Mouse (Mus musculus): Measurements from ENCODE around the gene Nos1ap. TPM values are rescaled to one million over a fixed set of nuclear protein-coding genes. Genes with fewer than 3 reads are reported as not detected.

Gene Nos1ap
- polyA plus RNA-seq, 1 experiment from 2014 or later = 6.8 TPM

GRCm38 (mm10) chr1:170292239-170292951 lies 297.3 kb downstream of the Nos1ap start:
- DNase-seq (ENCODE audit: low spot score) = peak; percentile 60
- no peaks in the 10 kb centered on the region for H3K36me3 ChIP-seq (ENCODE audit: control insufficient read depth, insufficient read depth, low read length)

DNA sequence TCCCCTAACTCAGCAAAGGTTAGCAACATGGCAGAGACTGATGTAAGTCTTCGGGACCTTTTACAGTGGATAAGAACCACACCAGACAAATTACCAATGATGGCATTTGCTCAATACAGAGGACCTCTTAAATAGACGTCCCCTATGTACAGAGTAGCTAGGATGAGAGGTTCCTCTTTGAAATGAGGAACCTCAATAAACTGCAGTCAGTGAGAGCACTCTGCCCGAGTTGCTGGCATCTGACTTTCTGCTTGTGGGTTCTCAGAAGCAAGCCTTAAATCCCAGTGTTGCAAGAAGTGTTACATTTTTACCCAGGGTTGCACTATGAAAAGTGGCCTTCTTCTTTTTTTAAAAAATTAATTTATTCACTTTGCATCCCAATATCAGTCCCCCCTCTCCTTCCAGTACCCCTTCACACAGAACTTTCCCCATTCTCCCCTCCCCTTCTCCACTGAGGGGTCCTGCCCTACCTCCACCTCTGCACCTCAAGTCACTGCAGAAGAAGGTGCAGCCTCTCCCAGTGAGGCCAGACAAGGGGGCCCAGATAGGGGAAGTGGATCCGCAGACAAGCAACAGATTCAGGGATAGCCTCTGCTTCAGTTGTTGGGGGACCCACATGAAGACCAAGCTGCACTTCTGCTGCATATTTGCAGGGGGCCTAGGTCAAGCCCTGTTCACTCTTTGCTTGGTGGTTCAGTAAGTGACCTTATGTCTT lies 307.1 kb downstream of the Nos1ap start:
- TF ChIP-seq EP300 (optimal IDR thresholded peaks at IDR 0.05) = no peak
- no peak for TF ChIP-seq CTCF (IDR thresholded peaks at IDR 0.05; ENCODE audit: low read depth)
- Histone ChIP-seq H3K9ac (ENCODE audit: low read length) (no peak overlapping the region), H3K4me1 (replicated peaks; ENCODE audit: control insufficient read depth, insufficient read depth) (no peaks in the 10 kb centered on the region), H3K4me3 (ENCODE audit: low read depth, low read length) (no peak overlapping the region), H3K27ac (replicated peaks) (no peak overlapping the region), H3K36me3 (ENCODE audit: control insufficient read depth, insufficient read depth, low read length) (no peaks in the 10 kb centered on the region), H3K9me3 (ENCODE audit: control insufficient read depth, low read length) (no peaks in the 10 kb centered on the region), H3K27me3 (ENCODE audit: control insufficient read depth, insufficient read depth, low read length) (no peaks in the 10 kb centered on the region), H3K4me2 (replicated peaks; ENCODE audit: low read depth) (no peak overlapping the region)
- WGBS = 58% methylated on average over 4 of the region's 4 CpGs
- DNase-seq (ENCODE audit: low spot score) (no peak), ATAC-seq (ENCODE audit: low FRiP score, low TSS enrichment) (no peak)

More at GRCm38 (mm10) chr1:170292239-170292951, 297.3 kb downstream of the Nos1ap start:
- Histone ChIP-seq H3K27ac (replicated peaks) (no peak overlapping the region), H3K4me1 (replicated peaks; ENCODE audit: control insufficient read depth, insufficient read depth) (no peaks in the 10 kb centered on the region), H3K9ac (ENCODE audit: low read length) (no peak overlapping the region), H3K9me3 (ENCODE audit: control insufficient read depth, low read length) (no peaks in the 10 kb centered on the region), H3K4me2 (replicated peaks; ENCODE audit: low read depth) (0 out of 2 replicates have a peak overlapping the region, but pooled peaks have one; percentile 21), H3K27me3 (ENCODE audit: control insufficient read depth, insufficient read depth, low read length) (no peaks in the 10 kb centered on the region), H3K4me3 (ENCODE audit: low read depth, low read length) (no peak overlapping the region)
- TF ChIP-seq CTCF (IDR thresholded peaks at IDR 0.05; ENCODE audit: low read depth) (peak; percentile 94), EP300 (optimal IDR thresholded peaks at IDR 0.05) (no peak)
- peak; percentile 67 for ATAC-seq (ENCODE audit: low FRiP score, low TSS enrichment)
- 23% methylated on average over 9 of the region's 9 CpGs for WGBS

DNA sequence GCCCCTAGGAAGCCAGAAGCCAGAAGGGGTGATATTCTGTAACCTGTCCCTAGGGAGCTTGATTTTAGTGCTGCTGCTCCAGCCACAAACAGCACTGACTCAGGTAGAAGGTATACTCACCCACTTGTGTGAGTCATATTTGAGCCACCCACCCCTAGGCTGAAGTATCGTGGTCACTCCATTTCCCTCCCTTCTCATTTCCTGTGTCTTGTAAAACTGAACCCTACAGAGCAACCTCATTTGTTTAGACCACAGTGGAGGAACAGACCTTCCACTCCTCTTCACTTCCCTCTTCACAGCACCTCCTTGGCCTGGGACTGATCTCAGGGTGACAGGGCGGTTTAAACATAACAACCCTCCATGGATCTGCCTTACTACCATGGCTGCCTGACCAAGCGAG lies 312.6 kb downstream of the Nos1ap start, which contains the start of gene Sh2d1b1:
Gene Sh2d1b1 (plus strand): TSS at position 305 of the 400 bp plus-strand sequence.
- Histone ChIP-seq H3K27me3 (ENCODE audit: control insufficient read depth, insufficient read depth, low read length) (no peaks in the 10 kb centered on the region), H3K9ac (ENCODE audit: low read length) (no peak within 1 kb of the TSS), H3K27ac (replicated peaks) (no peak within 1 kb of the TSS), H3K4me2 (replicated peaks; ENCODE audit: low read depth) (no peak within 1 kb of the TSS), H3K4me3 (ENCODE audit: low read depth, low read length) (no peak within 1 kb of the TSS), H3K9me3 (ENCODE audit: control insufficient read depth, low read length) (0 out of 2 replicates have a peak, but pooled peaks cover 2% of the 10 kb centered on the region), H3K36me3 (ENCODE audit: control insufficient read depth, insufficient read depth, low read length) (no peaks in the 10 kb centered on the region), H3K4me1 (replicated peaks; ENCODE audit: control insufficient read depth, insufficient read depth) (no peaks in the 10 kb centered on the region)
- TF ChIP-seq EP300 (optimal IDR thresholded peaks at IDR 0.05) (no peak), CTCF (IDR thresholded peaks at IDR 0.05; ENCODE audit: low read depth) (no peak)
- 86% methylated on average over 2 of the region's 3 CpGs for WGBS
- DNase-seq (ENCODE audit: low spot score) = no peak
- ATAC-seq (ENCODE audit: low FRiP score, low TSS enrichment) = no peak

- no peak overlapping the region for H3K4me2 ChIP-seq (replicated peaks; ENCODE audit: low read depth)
- H3K27me3 ChIP-seq (ENCODE audit: control insufficient read depth, insufficient read depth, low read length) = no peaks in the 10 kb centered on the region
- TF ChIP-seq CTCF (IDR thresholded peaks at IDR 0.05; ENCODE audit: low read depth) = no peak
- ATAC-seq (ENCODE audit: low FRiP score, low TSS enrichment) (no peak), DNase-seq (ENCODE audit: low spot score) (no peak)
- no peaks in the 10 kb centered on the region for H3K36me3 ChIP-seq (ENCODE audit: control insufficient read depth, insufficient read depth, low read length)
- no peaks in the 10 kb centered on the region for H3K4me1 ChIP-seq (replicated peaks; ENCODE audit: control insufficient read depth, insufficient read depth)
- H3K9ac ChIP-seq (ENCODE audit: low read length) = no peak overlapping the region
- H3K27ac ChIP-seq (replicated peaks) = no peak overlapping the region
- no peak overlapping the region for H3K4me3 ChIP-seq (ENCODE audit: low read depth, low read length)
- 0 out of 2 replicates have a peak, but pooled peaks cover 2% of the 10 kb centered on the region for H3K9me3 ChIP-seq (ENCODE audit: control insufficient read depth, low read length)
Observed at GRCm38 (mm10) chr1:170273252-170273651, 316.4 kb downstream of the Nos1ap start.

DNA sequence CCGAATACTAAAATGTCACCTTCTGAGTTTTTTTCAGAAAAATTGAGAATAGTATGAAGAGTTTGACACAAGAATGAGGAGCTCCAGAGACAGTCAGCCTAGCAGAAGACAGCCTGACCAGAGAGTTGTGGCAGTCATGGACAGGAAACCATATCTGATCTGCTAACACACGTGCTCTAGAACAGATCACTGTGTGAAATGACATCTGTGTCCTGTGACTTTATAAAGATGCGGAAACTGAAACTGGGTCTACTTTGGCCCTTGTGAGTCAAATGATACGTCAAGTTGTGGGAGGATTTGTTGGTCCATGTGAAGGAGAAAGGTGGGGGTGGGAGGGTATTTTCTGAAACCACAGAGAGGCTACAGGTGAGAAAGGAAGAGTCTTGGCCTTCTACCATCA lies 319.0 kb downstream of the Nos1ap start:
- WGBS = 87% methylated on average over 4 of the region's 4 CpGs
- no peak overlapping the region for H3K4me2 ChIP-seq (replicated peaks; ENCODE audit: low read depth)
- H3K9ac ChIP-seq (ENCODE audit: low read length) = no peak overlapping the region
- no peaks in the 10 kb centered on the region for H3K27me3 ChIP-seq (ENCODE audit: control insufficient read depth, insufficient read depth, low read length)
- H3K4me1 ChIP-seq (replicated peaks; ENCODE audit: control insufficient read depth, insufficient read depth) = no peaks in the 10 kb centered on the region
- DNase-seq (ENCODE audit: low spot score) = no peak
- ATAC-seq (ENCODE audit: low FRiP score, low TSS enrichment) = no peak
- H3K27ac ChIP-seq (replicated peaks) = no peak overlapping the region
- H3K4me3 ChIP-seq (ENCODE audit: low read depth, low read length) = no peak overlapping the region
- 0 out of 2 replicates have a peak, but pooled peaks cover 2% of the 10 kb centered on the region for H3K9me3 ChIP-seq (ENCODE audit: control insufficient read depth, low read length)
- TF ChIP-seq EP300 (optimal IDR thresholded peaks at IDR 0.05) (no peak), CTCF (IDR thresholded peaks at IDR 0.05; ENCODE audit: low read depth) (no peak)
- no peaks in the 10 kb centered on the region for H3K36me3 ChIP-seq (ENCODE audit: control insufficient read depth, insufficient read depth, low read length)

DNA sequence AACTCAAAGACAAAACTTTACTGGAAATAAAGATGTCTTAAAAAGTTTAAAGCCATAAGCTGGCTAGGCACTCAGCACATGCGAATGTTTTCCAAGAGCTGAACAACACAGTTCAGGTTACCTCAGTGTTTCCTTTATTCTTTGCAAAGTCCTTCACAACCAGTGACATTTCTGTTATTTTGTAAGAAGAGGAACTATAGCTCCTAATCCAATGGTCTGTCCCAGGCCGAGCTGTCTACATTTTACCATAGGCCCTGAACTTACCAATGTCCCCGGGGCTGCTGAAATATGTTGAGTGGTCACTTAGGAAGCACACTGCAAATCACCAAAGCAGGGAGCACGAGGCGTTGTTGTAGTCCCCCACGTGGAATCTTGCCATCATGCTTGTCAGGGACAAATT lies 319.4 kb downstream of the Nos1ap start:
- H3K36me3 ChIP-seq (ENCODE audit: control insufficient read depth, insufficient read depth, low read length) = no peaks in the 10 kb centered on the region
- no peak overlapping the region for H3K27ac ChIP-seq (replicated peaks)
- no peaks in the 10 kb centered on the region for H3K9me3 ChIP-seq (ENCODE audit: control insufficient read depth, low read length)
- H3K4me2 ChIP-seq (replicated peaks; ENCODE audit: low read depth) = no peak overlapping the region
- H3K4me1 ChIP-seq (replicated peaks; ENCODE audit: control insufficient read depth, insufficient read depth) = no peaks in the 10 kb centered on the region
- no peaks in the 10 kb centered on the region for H3K27me3 ChIP-seq (ENCODE audit: control insufficient read depth, insufficient read depth, low read length)
- H3K9ac ChIP-seq (ENCODE audit: low read length) = no peak overlapping the region
- WGBS = 84% methylated on average over 6 of the region's 6 CpGs
- H3K4me3 ChIP-seq (ENCODE audit: low read depth, low read length) = no peak overlapping the region
- ATAC-seq (ENCODE audit: low FRiP score, low TSS enrichment) (no peak), DNase-seq (ENCODE audit: low spot score) (no peak)
- TF ChIP-seq CTCF (IDR thresholded peaks at IDR 0.05; ENCODE audit: low read depth) (no peak), EP300 (optimal IDR thresholded peaks at IDR 0.05) (no peak)
